Mouse (Mus musculus) G1E-ER4 (cell line): ENCODE data around the gene Gm136. TPM values are rescaled to one million over a fixed set of nuclear protein-coding genes. Genes with fewer than 3 reads are reported as not detected.

Source experiments
- GATA1 ChIP-seq: IDR thresholded peaks from one replicate; pipeline ENCODE4 v1.8.0; 2012; ENCODE audit warnings: low read length, inconsistent platforms
- polyA plus RNA-seq: library from polyadenylated mRNA; stranded (reverse); fragments of >175 nt; gene quantifications from 2 replicates; pipeline ENCODE4 v1.2.3, GENCODE M21; 2012

Gm136 gene
- not detected in 2 replicates for polyA plus RNA-seq

DNA sequence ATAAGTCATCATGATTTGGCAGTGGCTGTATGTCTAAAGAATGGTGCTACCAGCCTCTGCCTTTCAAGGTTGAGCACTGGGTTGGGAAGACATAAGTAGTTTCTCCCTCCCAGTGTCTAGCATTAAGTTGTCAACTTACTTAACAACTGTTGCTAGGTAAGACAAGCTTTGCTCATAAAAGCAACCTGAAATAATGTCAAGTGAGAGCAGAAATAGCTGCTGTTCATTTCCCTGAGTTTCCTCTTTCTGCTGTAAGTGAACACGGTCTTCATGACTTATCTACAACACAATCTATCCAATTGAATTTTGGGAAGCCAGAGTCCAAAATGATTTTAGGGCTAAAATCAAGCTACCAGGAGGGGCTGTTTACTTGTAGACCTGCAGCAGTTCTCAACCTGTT lies at the start of gene Gm136:
Gene Gm136 (minus strand): TSS at position 101 of the 400 bp plus-strand sequence.
- TF ChIP-seq GATA1 = no peak

DNA sequence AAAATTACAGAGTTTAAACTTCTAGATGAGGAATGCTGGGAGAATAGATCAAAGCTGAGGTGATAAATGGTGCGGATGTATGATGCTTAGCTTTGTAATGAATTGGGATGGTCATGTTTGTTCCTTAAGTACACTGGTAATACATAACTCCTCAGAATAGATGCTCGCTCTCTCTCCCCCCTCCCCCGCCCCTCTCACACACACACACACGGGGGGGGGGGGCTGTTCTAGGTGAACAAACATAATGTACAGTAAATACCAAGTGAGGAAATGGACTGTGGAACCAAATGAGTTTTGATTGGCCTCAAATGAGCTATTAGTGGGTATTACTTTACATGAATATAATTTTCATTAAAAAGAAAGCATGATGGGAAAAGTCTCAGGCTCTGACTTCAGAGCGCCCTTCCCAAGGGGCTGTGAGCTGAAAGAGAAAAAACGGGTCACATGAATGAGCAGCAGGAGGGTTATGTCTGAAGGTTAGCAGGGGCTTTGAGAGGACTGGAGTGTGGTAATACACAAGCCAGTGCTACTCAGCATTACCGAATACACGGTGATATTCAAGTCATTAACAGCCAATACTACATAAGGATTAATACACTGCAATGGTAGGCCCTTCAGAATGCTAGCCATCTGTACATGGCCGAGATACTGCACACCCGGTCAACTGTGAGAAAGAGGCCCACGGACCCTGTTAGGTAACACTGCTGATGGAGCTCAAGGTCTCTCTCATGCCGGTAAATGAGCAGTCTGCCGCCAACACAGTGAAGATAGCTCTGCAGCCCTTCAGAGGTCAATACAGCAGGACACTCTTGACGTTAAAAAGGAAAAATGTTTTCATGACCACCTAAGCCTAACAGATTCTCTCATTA lies 45.3 kb upstream of the Gm136 start:
- TF ChIP-seq GATA1 = no peak

DNA sequence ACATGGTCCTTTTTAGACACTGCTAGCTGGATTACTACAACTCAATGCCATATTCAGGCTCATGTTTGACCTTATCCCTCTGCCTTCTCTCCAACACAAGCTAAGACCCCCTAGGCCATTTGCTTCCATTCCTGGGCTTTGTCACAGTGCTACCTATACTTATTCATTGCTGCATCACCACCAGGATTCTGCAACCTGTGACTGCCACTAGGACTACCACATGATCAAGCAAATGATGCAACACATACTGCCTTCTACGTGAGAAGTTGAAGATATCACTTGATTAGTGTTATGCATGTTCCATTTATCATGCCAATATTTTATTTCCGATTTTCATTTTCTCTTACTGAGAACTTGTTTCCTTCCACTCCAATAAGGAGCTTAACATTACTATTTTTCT lies 41.9 kb upstream of the Gm136 start:
- TF ChIP-seq GATA1 = no peak

DNA sequence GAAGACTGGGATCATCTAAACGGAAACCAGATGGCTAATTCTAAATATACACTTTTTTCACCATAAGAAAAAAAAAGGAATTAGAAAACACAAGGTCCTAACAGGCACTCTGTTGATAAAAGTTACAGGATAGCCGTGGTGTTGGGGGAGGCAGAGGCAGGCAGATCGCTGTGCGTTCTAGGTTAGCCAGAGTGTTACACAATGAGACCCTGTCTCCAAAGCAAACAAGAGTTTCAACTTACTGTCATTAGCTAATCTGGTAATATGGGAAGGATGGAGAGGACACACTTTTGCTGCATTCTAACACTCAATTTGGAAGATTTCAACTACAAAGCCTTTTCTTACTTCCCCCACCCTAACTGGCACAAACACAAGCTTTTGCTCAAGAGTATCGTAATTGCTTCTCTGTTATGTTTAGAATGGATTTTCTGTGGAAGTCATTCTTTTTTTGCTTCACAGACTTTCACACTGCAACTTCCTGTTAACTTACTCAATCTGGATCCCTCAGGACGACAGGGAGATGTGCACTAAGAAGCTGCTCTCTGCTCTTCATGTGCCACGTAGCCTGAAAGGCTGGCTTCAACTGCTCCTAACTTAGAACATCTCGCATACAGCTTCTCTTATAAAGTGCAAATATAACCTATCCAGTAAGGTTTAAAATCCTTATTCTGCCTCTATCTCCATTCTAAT lies 41.4 kb upstream of the Gm136 start:
- TF ChIP-seq GATA1 = no peak

DNA sequence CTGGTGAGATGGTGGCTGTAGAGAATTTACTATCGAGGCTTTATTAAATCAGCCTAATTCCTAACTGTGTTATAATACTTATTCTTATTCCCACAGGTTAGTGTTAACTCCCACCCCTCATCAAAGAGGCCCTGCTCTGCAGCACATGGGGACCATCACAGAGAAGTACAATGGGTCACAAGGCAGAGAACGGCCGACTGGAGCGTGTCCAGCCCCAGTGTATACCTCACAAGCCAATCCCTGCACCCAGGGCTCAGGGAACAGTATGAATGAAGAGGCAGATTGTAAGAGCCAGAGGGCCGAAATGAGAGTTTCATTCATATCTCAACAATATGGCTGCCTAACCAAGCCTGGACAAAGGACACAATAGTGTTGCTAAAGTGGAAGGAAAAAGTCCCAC lies 40.2 kb upstream of the Gm136 start:
- no peak for TF ChIP-seq GATA1

DNA sequence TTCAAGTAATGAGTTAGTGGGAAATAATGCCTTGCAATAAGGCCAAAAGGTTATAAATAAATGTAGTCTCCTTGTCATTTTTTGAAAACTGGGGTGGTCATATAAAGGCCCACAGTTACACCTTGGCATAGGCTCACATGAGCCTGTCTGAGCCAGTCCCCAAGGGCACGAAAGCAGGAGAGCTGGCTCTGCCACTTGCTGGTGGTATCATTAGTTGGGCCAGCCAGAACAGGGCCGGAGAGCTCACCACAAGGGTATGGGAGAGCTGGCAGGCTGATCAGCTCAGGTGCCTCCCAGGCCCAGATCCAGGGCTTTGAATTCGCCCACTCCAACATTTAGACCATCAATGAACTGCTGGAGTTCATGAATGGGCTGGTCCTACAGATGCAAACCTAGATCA lies 30.4 kb upstream of the Gm136 start:
- no peak for TF ChIP-seq GATA1

DNA sequence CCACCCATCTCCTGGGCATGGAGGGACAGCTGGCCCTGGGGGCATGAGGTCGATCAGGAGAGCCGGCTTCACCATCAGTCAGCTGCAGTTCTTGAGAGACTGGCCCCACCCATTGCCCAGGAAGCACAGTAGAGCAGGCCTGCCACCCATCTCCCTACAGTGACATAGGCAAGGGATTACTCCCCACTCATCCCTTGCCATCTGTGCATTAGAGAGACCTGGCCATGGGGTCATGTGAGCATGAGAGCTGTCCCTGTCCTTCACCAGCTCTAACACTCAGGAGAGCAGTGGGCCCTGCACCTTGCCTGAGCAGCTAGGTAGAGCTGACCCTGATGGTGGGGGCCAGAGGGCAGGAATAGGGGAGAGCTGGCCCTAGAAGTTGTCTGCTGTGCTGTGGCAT lies 29.6 kb upstream of the Gm136 start:
- TF ChIP-seq GATA1 = no peak

DNA sequence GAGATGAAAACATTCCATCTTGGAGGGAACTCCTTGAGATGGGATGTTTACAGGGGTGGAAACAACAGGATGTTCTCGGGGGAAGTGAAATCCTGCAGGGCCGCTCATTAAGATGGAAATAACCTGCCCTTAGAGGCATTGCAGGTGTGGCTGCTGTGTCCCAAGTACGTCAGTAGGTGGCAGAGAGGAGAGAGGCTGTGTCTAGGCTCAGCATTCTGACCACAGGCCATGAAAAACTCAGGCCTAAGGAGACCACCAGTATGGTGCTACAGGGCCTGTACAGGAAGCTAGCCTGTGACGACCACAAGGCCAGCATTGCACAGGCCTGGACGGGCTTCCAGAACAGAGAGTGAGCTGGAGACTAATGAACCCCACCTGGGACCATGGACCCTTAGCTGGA lies 28.8 kb upstream of the Gm136 start:
- TF ChIP-seq GATA1 = no peak

DNA sequence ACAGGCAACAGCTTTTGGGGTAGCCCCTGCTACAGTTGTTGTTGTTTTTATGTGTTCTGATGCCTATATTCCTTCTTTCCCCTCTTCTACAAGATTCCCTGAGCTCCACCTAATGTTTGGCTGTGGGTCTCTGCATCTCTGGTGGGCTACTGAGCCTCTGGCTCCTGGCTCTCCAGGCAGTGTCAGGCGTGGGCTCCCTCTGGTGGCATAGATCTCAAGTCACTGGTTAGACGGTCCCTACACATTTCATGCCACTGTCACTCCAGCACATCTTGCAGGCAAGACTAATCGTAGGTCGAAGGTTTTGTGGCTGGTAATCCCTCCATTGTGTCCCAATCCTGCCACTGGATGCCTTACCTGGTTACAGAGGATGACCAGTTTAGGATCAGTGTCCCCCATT lies 26.7 kb upstream of the Gm136 start:
- no peak for TF ChIP-seq GATA1

DNA sequence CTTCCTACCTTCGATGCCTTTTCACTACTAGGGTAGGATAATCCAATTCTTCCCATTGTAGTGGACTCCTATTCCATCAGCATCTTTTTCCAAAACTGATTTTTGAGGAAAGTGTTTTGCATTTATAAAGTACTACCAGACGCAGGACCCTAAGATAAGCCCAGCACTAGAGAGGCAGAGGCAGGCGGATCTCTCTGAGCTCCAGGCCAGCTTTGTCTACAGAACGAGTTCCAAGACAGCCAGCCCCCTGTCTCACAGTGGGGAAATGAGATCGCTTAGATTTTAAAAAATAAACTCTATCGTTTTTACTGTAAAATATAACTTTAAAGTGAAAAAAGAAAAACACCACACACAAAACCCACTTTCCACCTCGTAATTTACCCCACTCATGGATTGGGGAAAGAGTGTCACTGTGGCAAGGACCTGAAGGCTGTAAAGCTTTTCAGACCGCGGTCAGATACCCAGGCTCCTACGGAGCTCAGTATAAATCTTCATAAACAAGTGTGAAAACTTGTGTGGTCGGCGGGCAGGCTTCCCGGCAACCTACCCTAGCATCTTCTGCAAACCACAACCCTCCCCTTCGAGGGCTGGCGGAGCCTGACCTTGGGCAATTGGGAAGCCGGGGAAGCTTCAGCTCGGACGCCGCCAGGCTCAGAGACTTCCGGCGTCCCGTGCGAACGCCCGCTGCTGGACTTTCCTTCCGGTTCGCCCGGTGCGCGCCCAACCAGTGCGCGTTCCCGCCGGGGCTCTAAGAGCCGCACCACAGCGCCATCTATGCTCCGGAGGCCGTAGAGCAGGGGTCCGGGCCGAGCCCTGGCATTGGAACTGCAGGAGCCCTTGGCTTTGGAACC lies 21.8 kb upstream of the Gm136 start, which contains the start of gene Smim8:
Gene Smim8 (minus strand): TSS at position 747 of the 851 bp plus-strand sequence.
- TF ChIP-seq GATA1 = no peak

DNA sequence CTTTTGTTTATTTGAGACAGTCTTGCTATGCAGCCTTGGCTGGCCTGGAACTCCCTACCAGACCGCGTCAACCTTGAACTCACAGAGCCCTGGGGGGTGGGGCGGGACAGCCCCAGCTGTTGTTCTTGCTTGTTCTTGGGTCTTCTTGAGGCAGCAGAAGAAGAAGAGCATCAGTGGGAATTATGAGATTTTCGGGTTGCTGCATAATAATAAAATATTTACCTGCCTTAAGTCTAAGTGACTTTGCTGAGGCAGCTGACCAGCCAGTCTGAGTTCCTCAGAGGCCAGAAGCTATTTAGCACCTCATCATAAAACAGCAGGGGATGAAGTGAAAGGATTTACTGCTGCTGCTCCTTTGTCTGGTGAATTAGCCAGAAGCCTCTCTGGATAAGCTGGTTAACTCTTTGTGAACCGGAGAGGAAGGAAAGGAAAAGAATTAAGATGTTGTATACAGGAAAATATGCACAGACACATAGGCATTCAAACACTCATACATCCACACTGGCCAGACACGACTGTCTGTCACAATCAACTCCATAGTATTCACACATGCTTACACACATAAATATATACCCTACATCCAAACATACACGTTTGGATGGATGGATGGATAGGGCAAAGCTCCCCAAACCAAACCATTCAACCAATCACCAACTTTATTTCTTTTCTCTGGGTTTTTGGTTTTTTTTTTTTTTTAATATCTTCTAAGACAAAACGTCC lies 15.7 kb upstream of the Gm136 start:
- TF ChIP-seq GATA1 = no peak

DNA sequence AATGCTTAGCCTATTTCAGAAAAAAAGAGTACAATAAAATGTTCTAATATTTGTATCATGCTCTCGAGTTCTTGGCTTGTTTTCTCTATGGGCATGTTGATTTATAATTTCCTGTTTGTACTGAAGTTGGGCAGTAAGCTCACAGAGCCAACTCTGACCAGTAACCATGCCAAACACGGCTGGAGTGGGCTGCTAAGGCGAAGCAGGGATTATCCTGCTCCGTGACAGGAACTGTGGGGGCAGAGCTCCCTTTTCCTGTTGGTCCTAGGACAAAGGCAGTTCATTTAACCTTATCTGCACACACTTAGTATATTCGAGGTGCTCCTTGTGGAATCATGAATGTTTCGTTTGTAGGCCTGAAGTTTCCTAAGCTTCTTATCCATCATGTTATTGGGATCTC lies 6.8 kb downstream of the Gm136 start:
- no peak for TF ChIP-seq GATA1

DNA sequence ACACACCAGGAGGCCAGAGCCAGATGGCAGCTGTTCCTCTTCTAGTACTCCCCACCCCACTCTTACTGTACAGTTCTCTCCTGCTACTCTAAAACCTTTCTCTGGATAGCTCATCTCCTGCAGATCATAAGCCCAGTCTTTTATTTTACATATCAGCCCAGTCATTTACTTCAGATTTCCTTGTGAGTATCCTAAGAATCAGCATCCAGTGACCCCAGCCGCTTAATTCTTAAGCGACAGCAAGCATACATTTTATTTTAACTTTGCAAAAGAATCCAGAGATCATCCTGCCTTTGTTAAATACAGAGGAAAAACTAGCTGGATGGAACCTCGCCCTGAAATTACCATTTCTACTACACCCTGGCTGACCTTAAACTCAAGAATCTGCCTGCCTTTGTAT lies 21.6 kb downstream of the Gm136 start:
- TF ChIP-seq GATA1 = no peak

DNA sequence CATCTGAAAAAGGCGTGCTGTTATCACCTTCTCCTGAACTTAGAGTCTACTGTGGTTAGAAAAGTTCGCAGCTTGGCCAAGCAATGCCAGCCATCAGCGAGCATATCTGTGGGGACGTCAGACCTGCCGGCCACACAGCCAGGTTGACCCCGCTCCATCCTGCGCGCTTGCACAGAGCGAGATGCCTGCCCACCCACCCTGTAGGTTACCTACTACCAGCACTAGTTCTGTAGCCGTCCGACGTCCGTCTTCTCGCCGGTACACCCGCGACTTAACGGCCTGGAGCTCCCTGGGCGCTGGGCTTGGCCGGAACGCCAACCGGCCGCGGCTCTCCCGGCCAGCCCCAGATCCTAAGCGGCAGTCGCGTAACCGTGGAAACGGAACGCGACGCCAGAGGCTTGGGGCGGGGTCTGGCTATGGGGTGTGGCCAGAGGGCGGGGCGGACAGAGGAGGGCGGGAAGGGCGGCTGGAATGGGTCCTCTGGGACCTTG lies 26.2 kb downstream of the Gm136 start, which contains the start of gene Cfap206:
Gene Cfap206 (minus strand): TSS at position 356 of the 491 bp plus-strand sequence.
- TF ChIP-seq GATA1 = no peak

DNA sequence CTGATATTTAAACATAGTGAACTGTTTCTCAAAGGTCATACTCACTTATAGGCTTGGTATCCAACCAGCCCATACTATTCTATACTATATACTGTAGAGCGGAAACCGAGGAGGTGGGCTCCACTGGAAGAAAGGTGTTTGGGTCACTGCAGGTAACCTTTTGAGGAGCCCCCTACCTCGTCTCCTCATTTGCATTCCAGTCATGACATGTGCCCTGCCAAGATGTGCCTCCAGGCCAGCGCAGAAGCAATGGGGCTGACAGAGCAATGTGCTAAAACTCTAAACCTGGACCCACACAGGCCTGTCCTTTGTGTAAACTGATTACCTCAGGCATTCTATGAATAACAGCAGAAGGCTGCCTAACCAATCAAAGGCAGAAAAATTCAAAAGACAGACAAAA lies 31.8 kb downstream of the Gm136 start:
- TF ChIP-seq GATA1 = no peak
